Mouse (Mus musculus): ENCODE data around the gene Pmm2. TPM values are rescaled to one million over a fixed set of nuclear protein-coding genes. Genes with fewer than 3 reads are reported as not detected.

Pmm2 gene
- polyA plus RNA-seq, 1 experiment: 31.7 TPM

GRCm38 (mm10) chr16:8619659-8620314, 17.7 kb upstream of the Pmm2 start:
- Histone ChIP-seq H3K4me3 (no peak overlapping the region), H3K27me3 (ENCODE audit: control insufficient read depth, insufficient read depth, insufficient read length) (no peaks in the 10 kb centered on the region), H3K79me2 (ENCODE audit: control insufficient read depth, insufficient read depth) (no peaks in the 10 kb centered on the region), H3K4me2 (ENCODE audit: low read depth) (no peak overlapping the region), H3ac (ENCODE audit: control insufficient read depth, insufficient read length) (no peak overlapping the region), H3K36me3 (ENCODE audit: control insufficient read depth, insufficient read depth) (no peaks in the 10 kb centered on the region)
- TF ChIP-seq MAX (IDR thresholded peaks at IDR 0.05; ENCODE audit: low read depth) (no peak), TCF3 (IDR thresholded peaks at IDR 0.05; ENCODE audit: insufficient read length, low read depth) (no peak), E2F4 (IDR thresholded peaks at IDR 0.05; ENCODE audit: insufficient read depth) (no peak), POLR2AphosphoS2 (IDR thresholded peaks at IDR 0.05; ENCODE audit: insufficient read length, low read depth) (no peak), MYOG (IDR thresholded peaks at IDR 0.05; ENCODE audit: control insufficient read depth in 1 of 3, insufficient read depth in 1 of 3, insufficient read length in 2 of 3, low read depth in 2 of 3) (no peak), TCF12 (IDR thresholded peaks at IDR 0.05; ENCODE audit: insufficient read depth, poor library complexity, severe bottlenecking) (no peak), SRF (IDR thresholded peaks at IDR 0.05; ENCODE audit: control insufficient read depth, insufficient read length, low read depth) (no peak), MYOD1 (IDR thresholded peaks at IDR 0.05; ENCODE audit: control insufficient read depth in 1 of 3, insufficient read length in 2 of 3, low read depth in 2 of 3) (no peak), POLR2A (IDR thresholded peaks at IDR 0.05; ENCODE audit: insufficient read length, low read depth) (no peak), REST (IDR thresholded peaks at IDR 0.05; ENCODE audit: insufficient read depth, insufficient read length) (no peak), USF1 (IDR thresholded peaks at IDR 0.05; ENCODE audit: low read depth) (no peak), CEBPB (IDR thresholded peaks at IDR 0.05; ENCODE audit: insufficient read depth, poor library complexity, severe bottlenecking) (no peak)

- H3K36me3 ChIP-seq (ENCODE audit: control insufficient read depth, insufficient read depth): no peaks in the 10 kb centered on the region
Measured at GRCm38 (mm10) chr16:8620315-8621115, 17.0 kb upstream of the Pmm2 start.

GRCm38 (mm10) chr16:8630419-8630818, 7.1 kb upstream of the Pmm2 start:
- Histone ChIP-seq H3K36me3 (ENCODE audit: control insufficient read depth, insufficient read depth) (peaks cover 7% of the 10 kb centered on the region), H3K4me2 (ENCODE audit: low read depth) (no peak overlapping the region), H3K79me2 (ENCODE audit: control insufficient read depth, insufficient read depth) (peaks cover 6% of the 10 kb centered on the region), H3ac (ENCODE audit: control insufficient read depth, insufficient read length) (no peak overlapping the region), H3K27me3 (ENCODE audit: control insufficient read depth, insufficient read depth, insufficient read length) (no peaks in the 10 kb centered on the region), H3K4me3 (no peak overlapping the region)
- no peak for TF ChIP-seq POLR2AphosphoS2 (IDR thresholded peaks at IDR 0.05; ENCODE audit: insufficient read length, low read depth)
- TF ChIP-seq POLR2A (IDR thresholded peaks at IDR 0.05; ENCODE audit: insufficient read length, low read depth): no peak
- no peak for TF ChIP-seq REST (IDR thresholded peaks at IDR 0.05; ENCODE audit: insufficient read depth, insufficient read length)
- TF ChIP-seq E2F4 (IDR thresholded peaks at IDR 0.05; ENCODE audit: insufficient read depth): no peak
- no peak for TF ChIP-seq TCF12 (IDR thresholded peaks at IDR 0.05; ENCODE audit: insufficient read depth, poor library complexity, severe bottlenecking)
- no peak for TF ChIP-seq CEBPB (IDR thresholded peaks at IDR 0.05; ENCODE audit: insufficient read depth, poor library complexity, severe bottlenecking)
- TF ChIP-seq USF1 (IDR thresholded peaks at IDR 0.05; ENCODE audit: low read depth): no peak
- TF ChIP-seq TCF3 (IDR thresholded peaks at IDR 0.05; ENCODE audit: insufficient read length, low read depth): no peak
- TF ChIP-seq SRF (IDR thresholded peaks at IDR 0.05; ENCODE audit: control insufficient read depth, insufficient read length, low read depth): no peak
- no peak for TF ChIP-seq MYOG (IDR thresholded peaks at IDR 0.05; ENCODE audit: control insufficient read depth in 1 of 3, insufficient read depth in 1 of 3, insufficient read length in 2 of 3, low read depth in 2 of 3)
- TF ChIP-seq MYOD1 (IDR thresholded peaks at IDR 0.05; ENCODE audit: control insufficient read depth in 1 of 3, insufficient read length in 2 of 3, low read depth in 2 of 3): no peak
- no peak for TF ChIP-seq MAX (IDR thresholded peaks at IDR 0.05; ENCODE audit: low read depth)

More at GRCm38 (mm10) chr16:8620315-8621115, 17.0 kb upstream of the Pmm2 start:
- no peak overlapping the region for H3K4me3 ChIP-seq
- H3K79me2 ChIP-seq (ENCODE audit: control insufficient read depth, insufficient read depth): no peaks in the 10 kb centered on the region
- H3ac ChIP-seq (ENCODE audit: control insufficient read depth, insufficient read length): no peak overlapping the region
- H3K27me3 ChIP-seq (ENCODE audit: control insufficient read depth, insufficient read depth, insufficient read length): no peaks in the 10 kb centered on the region
- no peak overlapping the region for H3K4me2 ChIP-seq (ENCODE audit: low read depth)
- TF ChIP-seq E2F4 (IDR thresholded peaks at IDR 0.05; ENCODE audit: insufficient read depth): no peak

- Histone ChIP-seq H3ac (ENCODE audit: control insufficient read depth, insufficient read length) (no peak overlapping the region), H3K4me3 (no peak overlapping the region), H3K27me3 (ENCODE audit: control insufficient read depth, insufficient read depth, insufficient read length) (no peaks in the 10 kb centered on the region), H3K4me2 (ENCODE audit: low read depth) (no peak overlapping the region), H3K36me3 (ENCODE audit: control insufficient read depth, insufficient read depth) (peaks cover 7% of the 10 kb centered on the region), H3K79me2 (ENCODE audit: control insufficient read depth, insufficient read depth) (peaks cover 16% of the 10 kb centered on the region)
- no peak for TF ChIP-seq E2F4 (IDR thresholded peaks at IDR 0.05; ENCODE audit: insufficient read depth)
- TF ChIP-seq USF1 (IDR thresholded peaks at IDR 0.05; ENCODE audit: low read depth): no peak
- TF ChIP-seq TCF3 (IDR thresholded peaks at IDR 0.05; ENCODE audit: insufficient read length, low read depth): no peak
- TF ChIP-seq REST (IDR thresholded peaks at IDR 0.05; ENCODE audit: insufficient read depth, insufficient read length): no peak
- no peak for TF ChIP-seq CEBPB (IDR thresholded peaks at IDR 0.05; ENCODE audit: insufficient read depth, poor library complexity, severe bottlenecking)
- TF ChIP-seq SRF (IDR thresholded peaks at IDR 0.05; ENCODE audit: control insufficient read depth, insufficient read length, low read depth): no peak
- no peak for TF ChIP-seq MAX (IDR thresholded peaks at IDR 0.05; ENCODE audit: low read depth)
- no peak for TF ChIP-seq MYOD1 (IDR thresholded peaks at IDR 0.05; ENCODE audit: control insufficient read depth in 1 of 3, insufficient read length in 2 of 3, low read depth in 2 of 3)
- no peak for TF ChIP-seq TCF12 (IDR thresholded peaks at IDR 0.05; ENCODE audit: insufficient read depth, poor library complexity, severe bottlenecking)
Measured at GRCm38 (mm10) chr16:8631428-8631827, 6.0 kb upstream of the Pmm2 start.

All from myocyte (in vitro differentiated cells).